Mouse (Mus musculus): Measurements from ENCODE around the gene Rgs13. TPM values are rescaled to one million over a fixed set of nuclear protein-coding genes. Genes with fewer than 3 reads are reported as not detected.

Gene Rgs13
- polyA plus RNA-seq (2012; rRNA removed), result 0.13 and 0.40 TPM in 2 replicates

- DNase-seq (ENCODE audit: extremely low spot score in 1 of 2, low spot score in 1 of 2), result peak in 1 of 2 experiments; percentile 30
Measured at GRCm38 (mm10) chr1:144177166-144177565, at the start of gene Rgs13. Rgs13 (minus strand) TSS chr1:144177372.

- DNase-seq (ENCODE audit: extremely low spot score in 1 of 2, low spot score in 1 of 2), result no peak
Measured at GRCm38 (mm10) chr1:144215230-144215629, 38.1 kb upstream of the Rgs13 start.

DNA sequence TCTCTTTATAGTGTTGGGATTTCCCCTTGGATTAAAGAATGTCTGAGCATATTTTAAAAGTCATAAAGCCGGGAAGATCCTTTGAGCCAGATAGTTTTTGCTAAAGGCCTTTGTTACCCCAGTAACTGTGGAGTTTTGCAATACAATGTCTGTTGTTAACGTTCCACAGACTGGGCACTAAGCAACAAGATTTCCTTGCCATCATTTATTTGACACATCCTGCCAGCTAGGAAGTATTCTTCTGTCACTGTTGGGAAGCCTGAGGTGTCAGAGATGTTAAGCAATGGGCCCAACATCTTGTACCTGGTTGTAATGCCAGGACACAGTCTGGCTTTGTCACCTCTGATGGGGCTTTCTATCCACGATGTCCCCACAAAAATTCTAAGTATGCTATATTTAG, 33.7 kb upstream of the Rgs13 start:
- no peak for DNase-seq (ENCODE audit: extremely low spot score in 1 of 2, low spot score in 1 of 2)

DNA sequence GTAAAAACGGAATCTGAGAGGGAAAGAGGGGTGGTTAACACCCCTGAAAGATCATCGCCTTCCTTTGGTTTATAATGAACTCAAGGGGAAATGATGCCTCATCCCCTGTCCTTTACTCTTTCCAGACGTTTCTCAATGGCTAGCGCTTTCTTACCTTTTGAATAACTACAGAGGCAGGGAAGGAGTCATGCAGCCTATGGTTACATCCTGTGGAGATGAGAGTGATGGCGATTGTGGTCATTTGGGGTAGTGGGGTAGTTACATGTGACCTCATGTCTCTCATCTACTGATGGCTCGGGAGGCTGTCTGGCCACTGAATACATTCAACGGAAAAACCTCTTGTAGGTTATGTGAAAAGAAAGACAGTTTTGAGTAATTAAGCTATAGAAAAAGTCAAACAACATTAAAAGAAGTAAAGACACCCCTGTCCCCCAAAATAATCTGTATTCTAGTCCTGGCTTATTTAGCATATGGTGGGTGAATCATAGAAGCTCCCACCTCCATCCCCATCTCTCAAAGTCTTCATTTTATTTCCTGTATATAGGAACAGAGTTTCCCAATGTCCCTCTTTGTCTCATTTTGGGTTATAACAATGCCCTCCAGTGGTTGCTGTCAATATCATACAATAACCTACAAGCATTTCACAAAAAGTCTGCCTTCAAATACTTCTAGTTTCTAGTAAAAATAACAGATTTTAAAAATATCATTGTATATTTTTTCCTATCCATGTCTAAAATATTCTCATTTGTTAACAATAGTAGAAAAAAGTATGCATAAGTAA, 29.3 kb upstream of the Rgs13 start:
- peak in 1 of 2 experiments; percentile 17 for DNase-seq (ENCODE audit: extremely low spot score in 1 of 2, low spot score in 1 of 2)

DNA sequence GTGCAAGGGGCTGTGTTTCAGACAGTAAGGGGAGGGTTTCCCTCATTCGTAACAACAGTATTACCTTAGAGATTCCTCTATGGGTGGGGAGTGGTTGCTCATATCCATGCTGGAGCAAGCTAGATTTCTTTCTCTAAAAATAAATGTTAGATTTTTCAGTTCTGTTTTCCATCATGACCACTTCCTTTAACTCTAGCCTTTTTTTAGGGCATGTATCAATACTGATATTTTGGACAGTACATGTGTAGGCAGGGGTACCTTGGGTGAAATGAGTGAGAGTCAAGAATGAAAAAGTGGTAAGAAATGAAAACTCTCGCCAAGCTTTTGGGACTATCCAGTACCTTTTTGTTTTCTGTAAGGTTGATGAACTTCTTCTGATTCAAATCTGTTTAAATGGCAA, 27.6 kb upstream of the Rgs13 start:
- DNase-seq (ENCODE audit: extremely low spot score in 1 of 2, low spot score in 1 of 2), result no peak

GRCm38 (mm10) chr1:144202939-144203338, 25.8 kb upstream of the Rgs13 start:
- DNase-seq (ENCODE audit: extremely low spot score in 1 of 2, low spot score in 1 of 2), result no peak

GRCm38 (mm10) chr1:144200496-144200895, 23.3 kb upstream of the Rgs13 start:
- no peak for DNase-seq (ENCODE audit: extremely low spot score in 1 of 2, low spot score in 1 of 2)

DNA sequence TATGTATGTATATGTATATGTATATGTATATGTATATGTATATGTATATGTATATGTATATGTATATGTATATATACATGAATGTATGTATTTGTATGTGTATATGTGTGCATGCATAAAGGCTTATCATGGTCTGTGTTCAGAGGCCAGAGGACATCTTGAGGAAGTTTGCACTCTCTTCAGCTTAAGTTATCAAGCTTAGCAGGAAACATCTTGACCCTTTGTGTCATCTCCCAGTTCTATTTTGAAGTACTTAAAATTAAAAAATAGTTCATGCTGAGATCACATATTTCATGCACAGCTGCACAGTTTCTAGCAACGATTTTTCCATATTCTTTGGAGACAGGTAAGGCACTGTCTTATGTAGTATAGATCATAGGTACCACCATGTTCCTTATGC, 22.4 kb upstream of the Rgs13 start:
- DNase-seq (ENCODE audit: extremely low spot score in 1 of 2, low spot score in 1 of 2), result no peak

GRCm38 (mm10) chr1:144197684-144198083, 20.5 kb upstream of the Rgs13 start:
- peak in 1 of 2 experiments; percentile 84 for DNase-seq (ENCODE audit: extremely low spot score in 1 of 2, low spot score in 1 of 2)

DNA sequence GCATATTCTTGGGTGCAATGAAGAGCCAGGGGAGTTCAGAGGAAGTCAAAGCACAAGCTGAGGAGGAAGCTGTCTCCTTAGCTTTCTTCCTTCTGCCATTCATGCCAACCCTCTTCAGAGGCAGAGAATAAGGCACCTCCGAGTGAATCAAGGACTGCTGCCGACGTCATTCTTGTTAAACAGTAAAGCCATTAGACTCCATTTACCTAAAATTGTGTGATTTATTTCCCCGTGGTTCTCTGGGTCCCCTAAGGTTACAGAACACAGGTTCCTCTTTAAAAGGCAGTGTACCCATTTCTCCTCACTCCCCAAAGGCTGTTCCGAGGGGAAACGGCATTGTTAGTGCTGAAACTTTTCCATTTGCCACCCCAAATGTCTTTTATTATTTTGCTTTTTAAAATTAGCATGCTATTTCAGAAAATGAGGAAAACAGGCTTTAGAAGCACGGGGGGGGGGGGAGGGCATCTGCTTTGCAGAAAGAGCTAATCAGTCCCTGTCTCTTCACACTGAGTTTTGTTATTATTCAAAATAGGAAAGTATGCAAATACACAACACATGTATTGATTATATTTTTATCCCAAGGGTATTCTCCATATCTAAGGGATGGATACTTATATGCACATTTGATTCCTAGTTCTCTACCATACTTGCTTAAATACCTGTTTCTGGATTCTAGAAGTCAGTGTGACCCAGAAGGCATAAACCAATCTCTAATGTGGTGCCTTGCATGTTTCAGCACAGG, 9.7 kb upstream of the Rgs13 start:
- DNase-seq (ENCODE audit: extremely low spot score in 1 of 2, low spot score in 1 of 2), result no peak

DNA sequence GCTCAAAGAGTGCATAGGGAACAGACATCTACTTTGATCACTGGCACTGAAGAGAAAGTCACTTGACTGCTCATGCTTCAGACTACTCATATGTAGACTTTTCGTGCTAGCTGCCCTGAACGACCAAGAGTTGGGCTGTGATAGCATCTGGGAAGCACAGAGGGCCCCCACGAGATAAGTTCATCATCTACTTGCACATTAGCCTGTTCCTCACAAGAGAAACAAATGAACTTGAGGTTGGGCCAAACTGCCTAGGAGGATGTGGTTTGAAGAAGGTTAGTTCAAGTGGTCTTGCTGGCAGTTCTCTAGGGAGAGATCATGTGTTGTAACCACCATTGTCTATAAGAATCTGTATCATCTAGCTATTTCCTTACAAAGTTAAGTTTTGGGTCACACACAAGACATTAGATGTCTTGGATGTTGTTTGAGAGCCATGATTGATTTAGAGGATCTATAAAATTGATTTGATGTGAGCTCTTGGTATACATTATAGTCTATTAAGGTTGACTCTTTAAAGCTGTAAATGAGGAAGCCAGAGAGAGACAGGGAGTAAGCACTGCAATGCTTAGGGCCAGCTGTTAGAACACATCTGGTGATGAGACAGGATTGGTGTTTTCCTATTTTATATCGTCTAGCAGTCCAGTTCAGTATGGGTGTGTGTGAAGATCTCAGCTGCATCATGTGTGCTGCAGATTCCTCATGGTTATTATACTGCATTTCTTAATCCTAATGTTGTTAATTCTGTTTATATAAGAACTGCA, 8.0 kb upstream of the Rgs13 start:
- no peak for DNase-seq (ENCODE audit: extremely low spot score in 1 of 2, low spot score in 1 of 2)

DNA sequence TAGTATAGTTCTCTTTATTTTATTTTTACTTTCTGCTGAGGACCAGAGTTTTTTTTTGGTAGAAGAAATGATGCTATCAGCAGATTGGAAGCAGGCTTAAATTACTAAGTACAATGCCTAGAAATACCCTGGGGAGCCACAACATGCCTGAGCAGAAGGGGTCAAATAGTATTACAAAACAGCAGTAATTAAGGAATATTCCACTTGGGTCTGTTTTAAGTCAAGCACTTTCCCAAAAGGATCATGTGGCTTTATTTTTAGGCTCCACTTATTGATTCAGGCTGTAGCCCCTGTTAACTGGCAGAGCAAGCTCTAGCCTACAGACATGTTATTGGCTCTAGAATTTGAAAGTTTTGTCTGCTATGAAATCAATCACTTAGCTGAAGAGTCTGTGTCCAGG, 6.5 kb upstream of the Rgs13 start:
- no peak for DNase-seq (ENCODE audit: extremely low spot score in 1 of 2, low spot score in 1 of 2)

DNA sequence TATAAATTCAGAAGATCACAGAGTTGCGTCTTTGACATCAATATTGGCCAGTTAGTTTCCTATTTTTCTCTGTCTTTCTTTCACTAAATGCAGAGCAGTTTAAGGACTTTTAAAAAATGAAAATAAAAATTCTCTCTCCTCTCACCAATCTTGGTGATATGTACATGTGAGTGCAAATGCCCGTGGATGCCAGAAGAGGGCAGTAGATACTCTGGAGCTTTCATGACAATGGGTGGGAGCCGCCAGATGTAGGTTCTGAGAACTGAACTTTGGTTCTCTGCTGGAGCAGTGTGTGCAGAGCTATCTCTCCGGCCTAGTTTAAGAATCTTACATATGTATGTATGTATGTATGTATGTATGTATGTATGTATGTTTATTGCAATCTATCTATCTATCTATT, 2.4 kb upstream of the Rgs13 start:
- DNase-seq (ENCODE audit: extremely low spot score in 1 of 2, low spot score in 1 of 2), result no peak

DNA sequence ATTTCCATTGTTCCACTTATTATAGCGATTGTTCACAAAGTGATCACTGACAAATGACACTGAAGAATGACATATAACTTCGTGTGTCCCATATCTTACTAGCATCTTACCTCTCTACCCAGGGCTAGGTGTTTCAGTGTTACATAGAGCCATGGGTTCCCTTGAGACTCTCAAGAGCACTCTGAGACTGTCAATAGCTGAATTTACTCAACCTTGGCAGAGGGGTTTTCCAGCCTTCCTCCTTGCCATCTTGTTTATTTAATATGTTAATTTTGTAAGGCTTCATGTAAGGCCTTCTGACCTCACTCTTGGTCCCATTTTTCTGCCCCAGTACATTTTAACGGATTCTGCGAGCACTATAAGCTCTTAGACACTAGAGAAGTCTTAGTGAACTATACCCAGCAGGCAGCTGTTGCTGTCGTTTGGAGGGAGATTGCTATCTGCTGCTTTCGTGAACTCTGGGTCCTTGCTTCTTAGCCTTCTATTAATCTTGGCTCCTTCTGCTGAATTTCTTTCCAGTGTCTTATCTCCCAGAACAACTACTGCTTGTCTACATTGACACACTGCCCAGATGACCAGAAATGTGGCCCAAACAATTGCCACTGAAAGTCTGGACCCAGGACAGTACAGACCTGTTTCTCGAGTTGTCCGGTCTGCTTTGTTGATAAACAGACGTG, 1.2 kb upstream of the Rgs13 start:
- DNase-seq (ENCODE audit: extremely low spot score in 1 of 2, low spot score in 1 of 2), result no peak

DNA sequence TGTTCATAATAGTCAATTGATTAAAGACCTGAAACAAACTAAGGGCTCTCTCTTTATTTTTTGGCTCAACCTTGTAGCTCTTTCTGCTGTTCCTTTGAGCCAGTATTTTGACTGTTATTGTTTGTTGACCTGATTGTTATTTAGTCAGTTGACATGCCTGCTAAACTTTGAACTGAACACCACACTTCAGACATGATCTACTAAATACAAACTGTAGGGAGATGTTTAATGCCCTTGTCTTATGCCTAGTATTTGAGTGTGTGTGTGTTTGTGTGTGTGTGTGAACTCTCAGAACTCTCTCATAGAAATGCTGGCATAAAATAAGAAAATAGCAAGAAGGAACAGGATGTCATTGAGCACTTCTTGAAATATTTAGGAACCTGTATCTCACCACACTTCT, 448 bp upstream of the Rgs13 start:
- no peak for DNase-seq (ENCODE audit: extremely low spot score in 1 of 2, low spot score in 1 of 2)

DNA sequence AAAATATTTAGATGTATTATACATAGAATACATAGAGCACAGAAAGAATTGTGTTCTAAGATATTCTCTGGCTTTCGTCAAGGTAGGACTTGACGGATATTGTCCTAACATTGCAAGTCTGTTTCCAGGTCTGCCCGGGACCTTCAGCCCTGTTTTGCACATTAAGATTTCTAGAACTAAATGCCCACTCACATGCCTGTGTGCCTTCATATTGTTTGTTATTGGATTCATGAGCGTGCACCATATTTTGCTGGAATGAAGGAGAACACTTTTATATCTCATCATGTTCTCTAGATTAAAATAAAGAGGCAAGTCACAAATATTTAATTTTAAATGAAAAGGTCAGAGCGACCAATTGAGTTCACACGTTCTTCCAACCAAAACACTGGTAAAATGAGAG, 2.4 kb downstream of the Rgs13 start:
- no peak for DNase-seq (ENCODE audit: extremely low spot score in 1 of 2, low spot score in 1 of 2)

- no peak for DNase-seq (ENCODE audit: extremely low spot score in 1 of 2, low spot score in 1 of 2)
Measured at GRCm38 (mm10) chr1:144173568-144174036, 3.6 kb downstream of the Rgs13 start.

DNA sequence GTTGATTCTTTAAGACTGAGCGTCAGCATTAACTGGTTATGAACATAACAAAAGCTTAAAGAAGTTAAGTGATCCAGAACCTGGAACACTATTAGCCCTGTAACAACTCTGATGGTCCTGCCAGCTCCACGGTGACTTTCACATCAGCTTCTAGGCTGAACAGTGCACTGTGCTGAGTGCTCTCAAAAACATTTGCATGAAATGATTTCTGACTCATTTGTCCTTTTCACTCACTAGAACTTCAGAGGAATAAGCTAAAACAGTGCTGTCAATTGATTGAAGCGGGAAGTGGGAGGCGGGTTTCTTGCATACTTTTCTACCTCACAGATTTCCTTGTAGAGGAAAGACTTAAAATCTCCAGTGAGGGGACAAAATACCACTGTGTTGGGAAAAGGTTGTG, 8.3 kb downstream of the Rgs13 start:
- DNase-seq (ENCODE audit: extremely low spot score in 1 of 2, low spot score in 1 of 2), result peak in 1 of 2 experiments; percentile 32

- DNase-seq (ENCODE audit: extremely low spot score in 1 of 2, low spot score in 1 of 2), result peak in 1 of 2 experiments; percentile 20
Measured at GRCm38 (mm10) chr1:144167761-144168160, 9.4 kb downstream of the Rgs13 start.

DNA sequence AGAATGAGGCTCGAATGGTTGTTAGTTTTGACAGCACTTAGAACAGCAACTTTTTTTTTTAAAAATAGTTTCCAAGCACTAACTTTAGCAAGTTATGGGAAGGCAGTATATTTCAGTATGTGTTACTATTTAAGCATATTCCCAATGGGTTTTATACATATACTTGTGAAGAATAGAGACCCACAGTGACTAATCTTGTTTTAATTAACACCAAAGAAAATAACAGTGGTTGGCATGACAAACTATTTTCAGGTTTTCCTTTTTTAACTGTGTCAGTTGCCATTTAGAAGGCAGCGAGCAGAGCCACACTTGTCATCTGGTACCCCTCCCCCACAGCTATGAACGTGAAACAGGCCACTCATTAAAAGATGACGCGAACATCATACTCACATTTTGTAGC, 10.3 kb downstream of the Rgs13 start:
- peak in 1 of 2 experiments; percentile 23 for DNase-seq (ENCODE audit: extremely low spot score in 1 of 2, low spot score in 1 of 2)

GRCm38 (mm10) chr1:144166275-144166674, 10.9 kb downstream of the Rgs13 start:
- no peak for DNase-seq (ENCODE audit: extremely low spot score in 1 of 2, low spot score in 1 of 2)
